Mouse (Mus musculus): ENCODE measurements around the gene Pdgfa. TPM values are rescaled to one million over a fixed set of nuclear protein-coding genes. Genes with fewer than 3 reads are reported as not detected.

Gene Pdgfa
- polyA plus RNA-seq, 1 experiment from 2014 or later = 17.5 TPM

DNA sequence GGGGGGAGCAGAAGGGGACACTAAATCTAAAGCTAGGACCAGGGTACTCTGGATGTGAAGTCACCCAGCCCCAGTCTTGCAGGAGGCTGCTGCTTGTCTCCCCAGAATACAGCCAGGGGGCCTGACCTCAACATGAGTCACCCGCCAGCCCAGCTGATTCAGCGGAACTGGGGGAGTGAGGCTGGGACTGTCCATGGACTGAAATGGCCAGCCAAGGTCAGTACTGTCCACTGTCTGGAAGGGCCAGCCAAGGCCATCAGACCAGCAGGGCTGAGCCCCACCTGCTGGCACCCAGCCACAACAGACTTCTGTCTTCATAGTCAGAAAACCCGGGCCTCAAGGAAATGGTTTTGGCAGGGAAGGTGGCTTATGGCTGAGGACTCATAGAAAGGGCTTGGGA, 17.9 kb upstream of the Pdgfa start:
- no peaks in the 10 kb centered on the region for H3K27me3 ChIP-seq
- H3K36me3 ChIP-seq = peaks cover 10% of the 10 kb centered on the region; the same call in 1 of the 2 replicates
- ATAC-seq (replicated peaks) = no peak
- WGBS = 67% methylated on average over 3 of the region's 3 CpGs
- no peak overlapping the region for H3K27ac ChIP-seq (replicated peaks)
- no peak overlapping the region for H3K4me2 ChIP-seq (replicated peaks)
- no peaks in the 10 kb centered on the region for H3K9me3 ChIP-seq
- no peak overlapping the region for H3K4me3 ChIP-seq
- H3K9ac ChIP-seq (replicated peaks) = no peak overlapping the region
- no peaks in the 10 kb centered on the region for H3K4me1 ChIP-seq

DNA sequence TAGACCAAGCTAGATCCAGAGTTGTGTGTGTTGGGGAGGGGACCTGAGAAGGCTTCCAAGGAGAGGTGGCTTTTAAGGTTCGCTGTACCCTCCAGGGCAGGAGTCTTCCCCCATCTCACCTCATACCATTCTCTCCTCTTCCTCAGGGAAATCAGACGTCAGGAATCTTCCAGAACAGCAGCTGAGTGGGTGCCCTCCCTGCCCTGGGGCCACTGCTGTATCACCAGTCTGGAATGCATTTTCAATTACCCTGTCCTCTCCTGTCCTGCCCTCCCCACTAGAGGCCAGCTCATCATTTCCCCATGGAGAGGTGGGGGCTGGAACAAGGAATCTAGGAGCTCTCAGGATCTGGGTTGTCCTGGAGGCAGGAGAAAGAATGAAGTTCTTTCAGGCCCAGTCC, 13.5 kb upstream of the Pdgfa start:
- Histone ChIP-seq H3K4me3 (no peak overlapping the region), H3K4me2 (replicated peaks) (no peak overlapping the region), H3K36me3 (no peaks in the 10 kb centered on the region), H3K4me1 (peaks cover 6% of the 10 kb centered on the region; the same call in 1 of the 2 replicates), H3K9me3 (no peaks in the 10 kb centered on the region), H3K27ac (replicated peaks) (no peak overlapping the region), H3K27me3 (no peaks in the 10 kb centered on the region), H3K9ac (replicated peaks) (no peak overlapping the region)
- ATAC-seq (replicated peaks) = no peak
- WGBS = 70% methylated on average over 2 of the region's 2 CpGs

DNA sequence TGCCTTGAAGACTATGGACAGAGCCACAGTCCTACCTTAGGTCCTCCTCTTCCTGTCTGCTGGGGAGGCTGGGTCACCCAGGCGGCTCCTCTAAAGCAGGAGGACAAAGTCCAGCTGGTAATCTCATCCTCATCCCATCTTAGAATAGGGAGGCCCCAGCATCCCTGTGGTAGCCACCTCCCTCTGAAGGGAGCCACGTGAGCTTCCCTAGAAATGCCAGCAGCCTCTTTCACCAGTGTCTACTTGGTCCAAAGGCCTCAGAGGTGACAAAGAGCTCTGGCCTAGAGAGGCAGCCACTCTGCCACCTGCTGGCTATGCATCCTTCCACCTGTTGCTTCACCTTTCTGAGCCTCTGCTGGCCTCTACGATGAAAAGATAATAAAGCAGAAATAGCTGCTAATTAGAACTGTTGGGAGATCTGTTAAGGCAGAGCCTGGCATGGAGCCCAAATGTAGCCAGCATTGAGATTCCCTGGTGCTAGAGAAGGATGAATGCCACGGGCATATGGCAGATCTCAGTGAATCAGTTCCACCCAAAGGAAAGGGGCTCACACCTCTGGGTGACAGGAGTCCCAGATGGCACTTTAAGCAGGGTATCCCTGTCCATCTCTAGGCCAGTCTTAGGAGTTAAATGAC, 10.1 kb upstream of the Pdgfa start:
- H3K36me3 ChIP-seq = no peaks in the 10 kb centered on the region
- ATAC-seq (replicated peaks) = no peak; the same call in 1 of the 2 replicates
- no peak overlapping the region for H3K4me3 ChIP-seq
- no peak overlapping the region for H3K4me2 ChIP-seq (replicated peaks)
- peaks cover 6% of the 10 kb centered on the region; the same call in 1 of the 2 replicates for H3K4me1 ChIP-seq
- no peaks in the 10 kb centered on the region for H3K27me3 ChIP-seq
- WGBS = 33% methylated on average over 4 of the region's 4 CpGs
- H3K9ac ChIP-seq (replicated peaks) = no peak overlapping the region
- no peak overlapping the region for H3K27ac ChIP-seq (replicated peaks)
- no peaks in the 10 kb centered on the region for H3K9me3 ChIP-seq

DNA sequence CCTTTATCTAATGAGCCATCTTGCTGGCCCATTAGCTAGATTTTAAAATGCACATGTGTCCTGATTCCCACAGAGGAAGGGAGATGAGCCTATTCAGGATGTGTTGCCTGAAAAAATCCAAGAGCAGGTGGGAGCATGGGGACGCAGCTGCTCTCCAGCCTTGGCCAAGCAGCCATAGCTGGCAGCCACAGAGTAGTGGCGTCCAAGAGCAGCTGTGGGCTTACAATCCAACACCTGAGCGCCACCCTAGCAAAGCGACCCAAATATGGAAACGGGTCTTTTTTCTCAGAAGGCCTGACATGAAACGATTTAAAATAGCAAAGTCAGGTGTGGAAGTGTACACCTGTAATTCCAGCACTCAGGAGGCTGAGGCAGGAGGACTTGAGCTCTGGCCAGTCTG, 7.4 kb upstream of the Pdgfa start:
- no peak overlapping the region for H3K27ac ChIP-seq (replicated peaks)
- no peak for ATAC-seq (replicated peaks)
- WGBS = 77% methylated on average over 6 of the region's 6 CpGs
- no peak overlapping the region for H3K4me3 ChIP-seq
- H3K4me1 ChIP-seq = peaks cover 6% of the 10 kb centered on the region; the same call in 1 of the 2 replicates
- no peak overlapping the region for H3K4me2 ChIP-seq (replicated peaks)
- no peak overlapping the region for H3K9ac ChIP-seq (replicated peaks)
- H3K9me3 ChIP-seq = no peaks in the 10 kb centered on the region
- H3K27me3 ChIP-seq = peaks cover 10% of the 10 kb centered on the region; the same call in 1 of the 2 replicates
- no peaks in the 10 kb centered on the region for H3K36me3 ChIP-seq

DNA sequence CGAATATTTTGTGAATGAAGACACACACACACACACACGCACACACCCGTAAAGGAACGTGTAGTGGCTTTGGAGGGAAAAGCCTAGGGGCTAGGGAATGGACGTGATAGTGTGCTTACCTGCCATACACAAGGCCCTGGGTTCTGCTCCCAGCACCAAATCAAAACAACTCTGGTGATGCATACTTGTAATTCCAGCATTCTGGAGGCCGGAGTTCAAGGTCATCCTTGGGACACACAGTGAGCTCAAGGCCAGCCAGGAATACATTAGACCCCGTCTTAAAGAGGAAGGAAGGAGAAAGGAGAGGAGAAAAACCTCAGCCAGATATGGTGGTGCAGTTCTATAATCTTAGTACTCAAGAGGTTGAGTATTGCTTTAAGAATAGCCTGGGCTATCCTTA, 2.5 kb upstream of the Pdgfa start:
- WGBS = 71% methylated on average over 7 of the region's 7 CpGs

DNA sequence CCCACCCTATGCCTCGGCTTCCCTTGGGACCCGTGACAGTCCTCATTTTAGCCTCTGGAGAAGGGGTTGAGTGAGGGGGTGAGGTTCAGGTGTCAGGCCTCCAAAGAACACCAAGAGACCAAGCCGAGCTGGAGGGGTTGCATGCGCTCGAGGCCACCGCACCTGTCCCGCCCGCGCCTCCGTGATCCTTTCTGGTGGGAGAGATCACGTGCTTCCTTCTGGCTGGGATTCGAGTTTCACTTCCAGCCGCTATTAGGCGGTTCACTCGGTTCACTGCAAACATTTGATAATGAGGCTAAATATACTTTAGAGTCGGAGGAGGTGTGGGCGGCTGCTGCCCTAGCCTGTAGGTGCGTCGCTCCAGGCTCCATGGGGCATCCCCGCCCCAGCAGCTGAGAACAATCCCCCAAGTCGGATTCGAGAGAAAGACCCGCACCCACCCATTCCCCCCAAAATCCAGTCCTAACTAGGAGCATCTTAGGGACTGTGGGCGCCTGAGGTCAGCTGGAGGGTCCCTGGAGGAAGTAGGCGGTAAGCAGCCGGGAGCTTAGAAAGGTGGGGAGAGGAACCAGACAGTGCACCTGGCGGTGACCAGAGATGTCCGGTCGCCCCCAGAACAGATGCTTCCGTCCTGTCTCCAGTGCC, 888 bp upstream of the Pdgfa start:
- Histone ChIP-seq H3K4me1 (peaks cover 42% of the 10 kb centered on the region), H3K27me3 (peaks cover 50% of the 10 kb centered on the region), H3K9ac (replicated peaks) (peak overlapping the region; percentile 24; the same call in 1 of the 2 replicates), H3K9me3 (no peaks in the 10 kb centered on the region), H3K4me3 (peak overlapping the region; percentile 84), H3K4me2 (replicated peaks) (peak overlapping the region; percentile 51), H3K36me3 (no peaks in the 10 kb centered on the region), H3K27ac (replicated peaks) (no peak overlapping the region)
- 2% methylated on average over 30 of the region's 30 CpGs for WGBS
- no peak for ATAC-seq (replicated peaks)

More for the DNA sequence above, 2.5 kb upstream of the Pdgfa start:
- H3K9ac ChIP-seq (replicated peaks) = no peak overlapping the region
- peaks cover 48% of the 10 kb centered on the region for H3K27me3 ChIP-seq
- no peak for ATAC-seq (replicated peaks)
- no peak overlapping the region for H3K4me3 ChIP-seq
- H3K27ac ChIP-seq (replicated peaks) = no peak overlapping the region
- no peaks in the 10 kb centered on the region for H3K9me3 ChIP-seq
- H3K4me1 ChIP-seq = peaks cover 28% of the 10 kb centered on the region
- H3K4me2 ChIP-seq (replicated peaks) = no peak overlapping the region
- no peaks in the 10 kb centered on the region for H3K36me3 ChIP-seq

DNA sequence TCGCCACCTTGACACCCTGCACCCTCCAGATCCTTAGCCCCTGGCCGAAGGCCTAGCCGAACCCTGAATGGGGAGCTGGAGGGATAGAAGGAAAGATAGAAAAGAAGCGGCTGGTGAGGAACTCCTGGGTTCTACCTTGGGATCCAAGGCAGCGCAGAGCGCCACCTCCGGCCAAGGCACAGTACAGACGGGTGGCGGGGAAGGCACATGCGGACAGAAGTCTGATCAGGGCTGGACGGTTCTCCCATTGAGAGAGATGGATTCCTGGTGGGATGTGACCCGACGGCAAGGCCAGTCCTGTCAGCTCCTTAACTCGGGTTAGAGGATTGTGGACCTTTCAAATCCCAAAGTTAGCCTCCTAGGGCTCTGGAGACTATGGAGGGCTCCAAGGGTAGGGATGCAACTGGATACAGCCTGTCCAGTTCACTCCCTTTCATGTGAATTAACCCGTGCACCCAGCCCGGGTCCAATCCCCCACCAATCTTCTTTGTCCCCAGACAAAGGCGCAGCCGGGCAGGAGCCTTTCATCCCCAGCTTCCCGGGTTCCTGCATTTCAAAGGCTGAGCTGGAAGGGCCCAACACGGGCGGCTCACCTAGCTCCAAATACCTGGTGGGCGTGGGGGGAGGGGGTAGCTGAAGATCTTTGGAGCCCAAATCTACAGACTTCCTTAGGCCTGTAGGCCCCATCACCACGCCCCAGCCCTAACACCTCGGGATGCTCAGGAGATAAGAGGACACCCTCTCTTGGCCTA, 672 bp downstream of the Pdgfa start:
- Histone ChIP-seq H3K27me3 (peaks cover 66% of the 10 kb centered on the region), H3K9me3 (no peaks in the 10 kb centered on the region), H3K4me1 (peaks cover 49% of the 10 kb centered on the region), H3K4me3 (peak overlapping the region; percentile 84), H3K36me3 (no peaks in the 10 kb centered on the region), H3K27ac (replicated peaks) (peak overlapping the region; percentile 89), H3K4me2 (replicated peaks) (peak overlapping the region; percentile 89), H3K9ac (replicated peaks) (peak overlapping the region; percentile 77)
- ATAC-seq (replicated peaks) = 0 out of 2 replicates have a peak, but pooled peaks have one; percentile 6
- WGBS = 8% methylated on average over 24 of the region's 24 CpGs

DNA sequence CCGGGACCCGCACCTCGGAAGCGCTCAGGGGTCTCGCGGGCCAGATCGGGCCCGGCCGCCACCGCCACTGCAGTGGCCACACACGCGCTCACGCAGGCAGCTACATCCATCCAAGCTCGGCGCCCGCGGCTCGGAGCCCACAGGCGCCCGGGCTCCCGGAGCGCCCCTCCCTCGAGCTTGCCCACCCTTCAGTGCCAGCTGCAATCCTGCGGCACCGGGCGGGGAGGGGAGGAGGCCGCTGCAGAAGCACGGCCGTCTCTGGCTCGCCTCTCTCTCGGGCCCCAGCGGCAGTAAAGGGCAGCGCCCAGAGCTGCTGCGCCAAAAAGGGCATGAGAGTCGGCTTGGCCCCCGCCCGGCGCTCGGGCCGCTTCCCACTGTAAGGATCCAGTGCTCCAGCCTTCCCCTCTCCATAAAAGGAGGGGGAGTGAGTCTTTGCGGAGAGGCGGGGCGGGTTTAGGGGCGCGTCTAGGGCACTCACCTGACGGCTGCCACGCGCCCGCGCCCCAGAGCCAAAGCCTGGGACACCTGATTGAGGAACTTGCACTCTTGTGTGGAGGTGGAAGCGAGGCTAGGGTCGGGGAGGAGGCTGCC, 1.4 kb downstream of the Pdgfa start:
- WGBS = under 1% methylated on average over 43 of the region's 52 CpGs
- Histone ChIP-seq H3K4me3 (peak overlapping the region; percentile 84), H3K27me3 (peaks cover 68% of the 10 kb centered on the region), H3K36me3 (no peaks in the 10 kb centered on the region), H3K9ac (replicated peaks) (peak overlapping the region; percentile 77), H3K4me2 (replicated peaks) (peak overlapping the region; percentile 89), H3K9me3 (no peaks in the 10 kb centered on the region), H3K4me1 (peaks cover 53% of the 10 kb centered on the region), H3K27ac (replicated peaks) (peak overlapping the region; percentile 89)
- ATAC-seq (replicated peaks) = peak; percentile 74

DNA sequence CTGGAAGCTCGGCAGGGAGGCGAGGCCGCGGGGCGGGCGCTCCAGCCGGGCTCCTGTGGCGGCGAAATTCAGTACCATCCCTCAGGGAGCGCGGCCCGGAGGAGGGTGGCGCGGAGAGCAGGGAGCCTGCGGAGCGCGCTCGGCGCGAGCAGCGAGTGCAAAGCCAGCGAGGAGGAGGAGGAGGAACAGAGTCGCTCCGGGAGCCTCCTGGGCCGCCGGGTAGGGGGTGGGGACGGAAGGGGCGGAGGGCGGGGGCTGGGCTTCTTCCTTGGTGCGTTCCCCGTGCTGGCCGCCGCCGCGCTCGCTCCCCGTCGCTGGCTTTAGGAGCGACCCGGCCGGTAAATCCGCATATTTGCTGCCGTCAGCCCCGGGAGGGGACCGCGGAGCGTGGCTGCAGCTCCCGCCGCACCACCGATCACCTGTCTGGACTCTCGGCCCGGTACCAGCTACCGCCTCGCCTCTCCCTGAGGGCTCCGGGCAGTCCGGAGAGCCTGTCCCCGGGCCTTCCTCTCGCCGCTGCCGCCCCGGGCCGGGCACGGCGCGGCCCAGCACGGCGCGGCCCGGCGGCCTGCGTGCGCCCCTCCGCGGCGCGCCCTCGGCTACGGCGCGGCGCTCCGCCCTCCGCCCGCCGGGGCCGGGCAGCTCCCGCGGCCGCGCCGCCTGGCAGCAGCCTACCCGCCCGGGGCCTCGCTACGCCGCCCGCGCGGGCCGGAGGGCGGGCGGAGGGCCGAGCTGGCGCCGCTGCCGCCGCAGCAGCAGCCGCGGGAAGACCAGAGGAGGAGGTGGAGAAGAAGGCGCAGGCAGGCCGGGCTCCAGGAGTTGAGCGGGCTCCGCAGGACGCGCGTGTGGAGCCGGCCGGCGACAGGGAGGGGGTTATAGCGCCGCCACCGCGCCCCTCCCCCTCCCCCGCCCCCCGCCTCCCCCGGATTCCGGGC, 2.1 kb downstream of the Pdgfa start:
- Histone ChIP-seq H3K27me3 (peaks cover 63% of the 10 kb centered on the region), H3K4me2 (replicated peaks) (peak overlapping the region; percentile 89), H3K9ac (replicated peaks) (peak overlapping the region; percentile 77), H3K4me1 (peaks cover 53% of the 10 kb centered on the region), H3K4me3 (peak overlapping the region; percentile 84), H3K27ac (replicated peaks) (peak overlapping the region; percentile 89), H3K9me3 (no peaks in the 10 kb centered on the region), H3K36me3 (no peaks in the 10 kb centered on the region)
- ATAC-seq (replicated peaks) = peak; percentile 55
- under 1% methylated on average over 87 of the region's 127 CpGs for WGBS

DNA sequence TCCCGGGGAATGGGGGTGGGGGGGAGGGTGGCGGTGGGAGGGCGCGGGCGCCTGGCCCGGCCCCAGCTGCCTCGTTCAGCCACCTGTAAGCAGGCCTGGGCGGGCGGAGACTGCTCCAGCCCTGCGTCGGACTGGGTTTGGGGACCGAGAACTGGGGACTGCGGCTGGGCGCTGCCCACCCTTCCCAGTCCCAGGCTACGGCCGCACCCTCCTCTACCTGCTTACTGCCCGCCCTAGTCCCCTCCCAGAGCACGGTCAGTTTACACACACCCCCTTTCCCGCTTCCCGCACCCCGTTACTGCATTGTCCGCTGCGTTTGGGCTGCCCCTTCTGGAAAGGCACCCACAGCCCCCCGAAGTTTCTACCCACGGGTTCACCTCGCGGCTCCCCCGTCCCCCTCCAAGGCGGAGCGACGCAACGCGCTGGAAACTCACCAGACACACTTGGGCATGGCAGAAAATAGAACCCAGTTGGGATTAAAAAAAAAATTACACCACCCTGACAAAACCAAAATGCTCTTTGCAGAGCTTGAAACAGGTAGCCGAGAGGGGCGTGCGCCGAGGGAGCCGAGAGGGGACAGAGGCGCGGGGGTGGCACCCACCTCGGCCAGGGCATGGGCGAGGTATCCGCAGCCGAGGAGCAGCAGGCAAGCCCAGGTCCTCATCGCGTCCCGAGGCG, 2.9 kb downstream of the Pdgfa start:
- H3K9me3 ChIP-seq = no peaks in the 10 kb centered on the region
- H3K4me1 ChIP-seq = peaks cover 53% of the 10 kb centered on the region
- H3K27ac ChIP-seq (replicated peaks) = peak overlapping the region; percentile 89
- peak overlapping the region; percentile 77 for H3K9ac ChIP-seq (replicated peaks)
- 0% methylated on average over 48 of the region's 48 CpGs for WGBS
- ATAC-seq (replicated peaks) = 0 out of 2 replicates have a peak, but pooled peaks have one; percentile 23
- H3K36me3 ChIP-seq = no peaks in the 10 kb centered on the region
- peaks cover 55% of the 10 kb centered on the region for H3K27me3 ChIP-seq
- peak overlapping the region; percentile 84 for H3K4me3 ChIP-seq
- peak overlapping the region; percentile 89 for H3K4me2 ChIP-seq (replicated peaks)
